Mouse (Mus musculus): ENCODE measurements around the gene Ccdc127.

The Ccdc127 gene

GRCm38 (mm10) chr13:74349566-74350434, at the start of gene Ccdc127, which contains the start of gene Sdha:
TSS of gene Ccdc127 (plus strand) at chr13:74350309.
TSS of gene Sdha (minus strand) at chr13:74350280.
- DNase-seq (ENCODE audit: low read depth, low spot score) = peak; percentile 96

- DNase-seq (ENCODE audit: low read depth, low spot score) = no peak
These were observed 49.0 kb upstream of the Ccdc127 start for GRCm38 (mm10) chr13:74300925-74301606.

- DNase-seq (ENCODE audit: low read depth, low spot score) = no peak
These were observed 48.5 kb upstream of the Ccdc127 start for GRCm38 (mm10) chr13:74301607-74301984.

GRCm38 (mm10) chr13:74302050-74303037, 47.8 kb upstream of the Ccdc127 start:
- DNase-seq (ENCODE audit: low read depth, low spot score) = no peak

- DNase-seq (ENCODE audit: low read depth, low spot score) = no peak
These were observed 44.7 kb upstream of the Ccdc127 start for GRCm38 (mm10) chr13:74305380-74305779.

- DNase-seq (ENCODE audit: low read depth, low spot score) = no peak
These were observed 44.3 kb upstream of the Ccdc127 start for GRCm38 (mm10) chr13:74305780-74306179.

GRCm38 (mm10) chr13:74314616-74315015, 35.5 kb upstream of the Ccdc127 start:
- no peak for DNase-seq (ENCODE audit: low read depth, low spot score)

- DNase-seq (ENCODE audit: low read depth, low spot score) = no peak
These were observed 33.7 kb upstream of the Ccdc127 start for GRCm38 (mm10) chr13:74316386-74316785.

- no peak for DNase-seq (ENCODE audit: low read depth, low spot score)
These were observed 33.3 kb upstream of the Ccdc127 start for GRCm38 (mm10) chr13:74316789-74317169.

GRCm38 (mm10) chr13:74317170-74317849, 32.8 kb upstream of the Ccdc127 start, which contains the start of gene Pdcd6:
TSS of gene Pdcd6 (minus strand) at chr13:74317580.
- DNase-seq (ENCODE audit: low read depth, low spot score) = peak; percentile 71

- no peak for DNase-seq (ENCODE audit: low read depth, low spot score)
These were observed 20.8 kb upstream of the Ccdc127 start for GRCm38 (mm10) chr13:74329321-74329720.

GRCm38 (mm10) chr13:74341036-74341435, 9.1 kb upstream of the Ccdc127 start:
- DNase-seq (ENCODE audit: low read depth, low spot score) = no peak

GRCm38 (mm10) chr13:74350435-74350906, 362 bp downstream of the Ccdc127 start:
- DNase-seq (ENCODE audit: low read depth, low spot score) = no peak

GRCm38 (mm10) chr13:74356491-74356890, 6.4 kb downstream of the Ccdc127 start:
- no peak for DNase-seq (ENCODE audit: low read depth, low spot score)

GRCm38 (mm10) chr13:74362218-74362617, 12.1 kb downstream of the Ccdc127 start:
- no peak for DNase-seq (ENCODE audit: low read depth, low spot score)

- DNase-seq (ENCODE audit: low read depth, low spot score) = no peak
These were observed 13.2 kb downstream of the Ccdc127 start for GRCm38 (mm10) chr13:74363176-74363858.

GRCm38 (mm10) chr13:74363859-74364235, 13.7 kb downstream of the Ccdc127 start, which contains the start of gene Lrrc14b:
TSS of gene Lrrc14b (minus strand) at chr13:74364005.
- DNase-seq (ENCODE audit: low read depth, low spot score) = no peak

- DNase-seq (ENCODE audit: low read depth, low spot score) = no peak
These were observed 31.6 kb downstream of the Ccdc127 start for GRCm38 (mm10) chr13:74381533-74382276.

GRCm38 (mm10) chr13:74382289-74382688, 32.2 kb downstream of the Ccdc127 start:
- DNase-seq (ENCODE audit: low read depth, low spot score) = no peak
